Mouse (Mus musculus): ENCODE data around the gene Acads. TPM values are rescaled to one million over a fixed set of nuclear protein-coding genes. Genes with fewer than 3 reads are reported as not detected.
"Not testable (repeated sequence)": the region's sequence is repeated elsewhere in the genome, so short reads cannot be mapped to it uniquely, and the experiment has no call there.

Acads gene
- polyA plus RNA-seq, 1 experiment from 2014 or later, result 54.2 TPM

GRCm38 (mm10) chr5:115152132-115152956, 33.2 kb upstream of the Acads start:
- Histone ChIP-seq H3K9me3 (replicated peaks; ENCODE audit: control insufficient read depth, low read length) (no peaks in the 10 kb centered on the region), H3K27me3 (ENCODE audit: control insufficient read depth, insufficient read depth, low read depth, low read length) (no peaks in the 10 kb centered on the region), H3K27ac (ENCODE audit: low read length) (no peak overlapping the region), H3K9ac (ENCODE audit: low read depth, low read length) (no peak overlapping the region), H3K4me2 (ENCODE audit: low read depth, low read length) (no peak overlapping the region), H3K4me3 (ENCODE audit: low read depth, low read length) (no peak overlapping the region), H3K36me3 (ENCODE audit: control insufficient read depth, insufficient read depth) (peaks cover 29% of the 10 kb centered on the region), H3K4me1 (ENCODE audit: control insufficient read depth, low read depth, low read length) (peaks cover 37% of the 10 kb centered on the region)
- WGBS (ENCODE audit: insufficient replicate concordance), result 43% methylated on average over 8 of the region's 8 CpGs
- ATAC-seq (ENCODE audit: low read depth), result no peak

GRCm38 (mm10) chr5:115151457-115151856, 32.3 kb upstream of the Acads start:
- Histone ChIP-seq H3K4me1 (ENCODE audit: control insufficient read depth, low read depth, low read length) (peaks cover 32% of the 10 kb centered on the region), H3K27ac (ENCODE audit: low read length) (no peak overlapping the region), H3K27me3 (ENCODE audit: control insufficient read depth, insufficient read depth, low read depth, low read length) (no peaks in the 10 kb centered on the region), H3K9ac (ENCODE audit: low read depth, low read length) (no peak overlapping the region), H3K9me3 (replicated peaks; ENCODE audit: control insufficient read depth, low read length) (no peaks in the 10 kb centered on the region), H3K36me3 (ENCODE audit: control insufficient read depth, insufficient read depth) (peaks cover 32% of the 10 kb centered on the region), H3K4me2 (ENCODE audit: low read depth, low read length) (no peak overlapping the region), H3K4me3 (ENCODE audit: low read depth, low read length) (no peak overlapping the region)
- ATAC-seq (ENCODE audit: low read depth), result no peak
- WGBS (ENCODE audit: insufficient replicate concordance), result 79% methylated on average over 13 of the region's 13 CpGs

GRCm38 (mm10) chr5:115150991-115151390, 31.8 kb upstream of the Acads start:
- H3K27ac ChIP-seq (ENCODE audit: low read length), result no peak overlapping the region
- no peak overlapping the region for H3K9ac ChIP-seq (ENCODE audit: low read depth, low read length)
- H3K27me3 ChIP-seq (ENCODE audit: control insufficient read depth, insufficient read depth, low read depth, low read length), result no peaks in the 10 kb centered on the region
- H3K4me1 ChIP-seq (ENCODE audit: control insufficient read depth, low read depth, low read length), result peaks cover 27% of the 10 kb centered on the region
- no peak overlapping the region for H3K4me2 ChIP-seq (ENCODE audit: low read depth, low read length)
- H3K9me3 ChIP-seq (replicated peaks; ENCODE audit: control insufficient read depth, low read length), result no peaks in the 10 kb centered on the region
- 75% methylated on average over 5 of the region's 5 CpGs for whole genome bisulfite sequencing (ENCODE audit: insufficient replicate concordance)
- peaks cover 32% of the 10 kb centered on the region for H3K36me3 ChIP-seq (ENCODE audit: control insufficient read depth, insufficient read depth)
- H3K4me3 ChIP-seq (ENCODE audit: low read depth, low read length), result no peak overlapping the region
- no peak for ATAC-seq (ENCODE audit: low read depth)

DNA sequence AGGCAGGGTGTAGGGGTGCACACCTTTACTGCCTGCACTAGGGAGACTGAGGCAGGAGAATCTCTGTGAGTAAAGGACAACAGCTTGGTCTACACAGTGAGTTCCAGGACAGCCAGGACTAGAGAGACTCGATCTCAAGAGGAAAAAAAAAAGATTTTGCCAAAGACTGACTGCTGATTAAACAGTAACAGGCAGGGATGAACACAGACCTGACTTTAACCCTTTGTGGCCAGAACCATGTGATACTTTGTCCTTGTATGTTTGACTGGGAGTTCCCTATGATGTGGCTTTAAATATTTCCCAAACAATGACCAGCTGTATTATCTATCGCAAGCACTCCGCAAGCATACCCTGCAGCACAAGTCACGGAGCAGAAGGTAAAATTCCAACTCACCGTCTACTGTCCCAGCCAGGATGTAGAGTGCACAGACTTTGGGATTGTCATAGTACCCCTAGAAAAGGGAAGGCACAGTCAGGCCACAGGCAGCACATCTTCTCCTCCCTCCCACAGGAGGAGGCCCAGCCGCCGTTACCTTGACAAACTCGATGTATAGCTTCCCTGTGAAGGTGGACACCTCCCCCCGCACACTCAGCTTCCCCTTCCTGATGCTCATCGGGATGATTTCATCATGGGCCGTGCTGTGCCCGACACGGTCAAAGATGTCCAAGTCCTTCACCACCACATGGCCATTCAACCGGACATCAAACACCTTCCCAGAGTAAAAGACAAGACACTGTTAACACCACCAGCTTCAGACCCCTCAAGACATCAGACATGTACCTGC, 30.7 kb upstream of the Acads start:
- no peak overlapping the region for H3K4me3 ChIP-seq (ENCODE audit: low read depth, low read length)
- H3K4me1 ChIP-seq (ENCODE audit: control insufficient read depth, low read depth, low read length), result peaks cover 16% of the 10 kb centered on the region
- H3K4me2 ChIP-seq (ENCODE audit: low read depth, low read length), result no peak overlapping the region
- H3K27me3 ChIP-seq (ENCODE audit: control insufficient read depth, insufficient read depth, low read depth, low read length), result no peaks in the 10 kb centered on the region
- no peak overlapping the region for H3K27ac ChIP-seq (ENCODE audit: low read length)
- H3K9me3 ChIP-seq (replicated peaks; ENCODE audit: control insufficient read depth, low read length), result no peaks in the 10 kb centered on the region
- H3K36me3 ChIP-seq (ENCODE audit: control insufficient read depth, insufficient read depth), result peaks cover 35% of the 10 kb centered on the region
- no peak overlapping the region for H3K9ac ChIP-seq (ENCODE audit: low read depth, low read length)
- peak; percentile 31; the same call in 1 of the 2 replicates for ATAC-seq (ENCODE audit: low read depth)
- WGBS (ENCODE audit: insufficient replicate concordance), result 75% methylated on average over 14 of the region's 14 CpGs

DNA sequence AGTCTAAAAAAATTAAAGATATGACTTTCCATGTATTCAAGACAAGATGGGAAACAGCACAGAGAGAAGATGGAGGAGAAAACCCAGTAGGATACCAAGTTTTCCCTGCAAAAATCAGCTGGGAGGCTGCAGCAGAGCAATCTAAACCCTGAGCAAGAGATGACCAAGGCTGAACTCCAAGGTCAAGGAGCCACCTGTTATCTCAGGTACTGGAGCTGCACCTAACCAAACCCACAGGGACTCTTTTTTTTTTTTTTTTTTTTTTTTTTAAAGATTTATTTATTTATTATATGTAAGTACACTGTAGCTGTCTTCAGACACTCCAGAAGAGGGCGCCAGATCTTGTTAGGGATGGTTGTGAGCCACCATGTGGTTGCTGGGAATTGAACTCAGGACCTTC, 29.7 kb upstream of the Acads start:
- no CpG with 5 or more reads among the region's 1 CpGs for WGBS (ENCODE audit: insufficient replicate concordance)
- H3K4me2 ChIP-seq (ENCODE audit: low read depth, low read length); ATAC-seq (ENCODE audit: low read depth); H3K4me3 ChIP-seq (ENCODE audit: low read depth, low read length); H3K9ac ChIP-seq (ENCODE audit: low read depth, low read length); H3K9me3 ChIP-seq (replicated peaks; ENCODE audit: control insufficient read depth, low read length); H3K27me3 ChIP-seq (ENCODE audit: control insufficient read depth, insufficient read depth, low read depth, low read length); H3K27ac ChIP-seq (ENCODE audit: low read length): not testable (repeated sequence)
- Histone ChIP-seq H3K36me3 (ENCODE audit: control insufficient read depth, insufficient read depth) (peaks cover 35% of the 10 kb centered on the region), H3K4me1 (ENCODE audit: control insufficient read depth, low read depth, low read length) (peaks cover 11% of the 10 kb centered on the region)

- WGBS (ENCODE audit: insufficient replicate concordance), result 82% methylated on average over 8 of the region's 8 CpGs
- H3K36me3 ChIP-seq (ENCODE audit: control insufficient read depth, insufficient read depth), result peaks cover 35% of the 10 kb centered on the region
- no peak overlapping the region for H3K4me3 ChIP-seq (ENCODE audit: low read depth, low read length)
- no peak for ATAC-seq (ENCODE audit: low read depth)
- H3K27ac ChIP-seq (ENCODE audit: low read length), result no peak overlapping the region
- no peak overlapping the region for H3K4me2 ChIP-seq (ENCODE audit: low read depth, low read length)
- H3K27me3 ChIP-seq (ENCODE audit: control insufficient read depth, insufficient read depth, low read depth, low read length), result no peaks in the 10 kb centered on the region
- no peaks in the 10 kb centered on the region for H3K9me3 ChIP-seq (replicated peaks; ENCODE audit: control insufficient read depth, low read length)
- H3K9ac ChIP-seq (ENCODE audit: low read depth, low read length), result no peak overlapping the region
- H3K4me1 ChIP-seq (ENCODE audit: control insufficient read depth, low read depth, low read length), result peaks cover 9% of the 10 kb centered on the region
These were observed 29.2 kb upstream of the Acads start for GRCm38 (mm10) chr5:115148378-115148777.

DNA sequence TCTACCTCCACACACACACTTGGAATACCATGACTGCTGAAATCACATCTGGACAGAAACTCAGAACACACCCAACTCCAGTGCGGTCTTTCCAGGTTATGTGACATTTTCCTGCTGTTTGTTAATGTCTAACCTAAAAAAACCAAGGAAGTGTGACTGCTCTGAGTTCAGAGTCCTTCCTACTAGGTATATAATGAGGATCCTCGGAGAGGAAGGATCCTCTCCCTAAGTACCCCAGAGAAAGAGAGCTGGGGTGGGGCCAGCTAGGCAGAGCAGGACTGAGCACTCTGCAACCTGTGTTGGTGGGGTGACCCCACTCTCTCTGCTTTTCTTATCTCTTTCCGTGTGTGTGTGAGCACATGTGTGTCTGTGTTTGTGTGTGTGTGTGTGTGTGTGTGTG, 28.2 kb upstream of the Acads start:
- H3K9ac ChIP-seq (ENCODE audit: low read depth, low read length), result no peak overlapping the region
- no peak overlapping the region for H3K27ac ChIP-seq (ENCODE audit: low read length)
- H3K4me2 ChIP-seq (ENCODE audit: low read depth, low read length), result no peak overlapping the region
- H3K4me3 ChIP-seq (ENCODE audit: low read depth, low read length), result no peak overlapping the region
- H3K27me3 ChIP-seq (ENCODE audit: control insufficient read depth, insufficient read depth, low read depth, low read length), result no peaks in the 10 kb centered on the region
- WGBS (ENCODE audit: insufficient replicate concordance), result 60% methylated on average over 3 of the region's 3 CpGs
- H3K4me1 ChIP-seq (ENCODE audit: control insufficient read depth, low read depth, low read length), result no peaks in the 10 kb centered on the region; the same call in 1 of the 2 replicates
- H3K36me3 ChIP-seq (ENCODE audit: control insufficient read depth, insufficient read depth), result peaks cover 35% of the 10 kb centered on the region
- no peaks in the 10 kb centered on the region for H3K9me3 ChIP-seq (replicated peaks; ENCODE audit: control insufficient read depth, low read length)
- ATAC-seq (ENCODE audit: low read depth), result no peak

DNA sequence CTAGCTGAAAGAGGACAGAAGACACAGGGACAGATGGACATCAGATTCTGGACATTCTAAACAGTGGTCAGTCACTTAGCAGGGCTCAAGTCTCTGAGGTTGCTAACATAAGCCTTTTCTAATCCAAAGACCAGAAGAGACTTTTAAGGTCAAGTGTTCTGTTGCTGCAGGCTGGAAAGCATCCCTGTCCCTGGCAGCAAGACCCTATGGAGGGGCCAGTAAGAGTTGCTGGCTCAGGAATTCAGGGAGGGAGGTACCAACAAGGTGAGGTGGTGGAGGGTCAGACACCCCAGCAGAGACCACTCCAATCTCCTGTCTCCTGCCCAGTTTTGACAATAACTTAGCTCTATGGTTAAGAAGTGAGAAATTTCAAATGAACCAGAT, 27.6 kb upstream of the Acads start:
- Histone ChIP-seq H3K4me1 (ENCODE audit: control insufficient read depth, low read depth, low read length) (no peaks in the 10 kb centered on the region; the same call in 1 of the 2 replicates), H3K9me3 (replicated peaks; ENCODE audit: control insufficient read depth, low read length) (no peaks in the 10 kb centered on the region), H3K4me3 (ENCODE audit: low read depth, low read length) (no peak overlapping the region), H3K4me2 (ENCODE audit: low read depth, low read length) (no peak overlapping the region), H3K27me3 (ENCODE audit: control insufficient read depth, insufficient read depth, low read depth, low read length) (no peaks in the 10 kb centered on the region), H3K36me3 (ENCODE audit: control insufficient read depth, insufficient read depth) (peaks cover 35% of the 10 kb centered on the region), H3K27ac (ENCODE audit: low read length) (no peak overlapping the region), H3K9ac (ENCODE audit: low read depth, low read length) (no peak overlapping the region)
- ATAC-seq (ENCODE audit: low read depth), result no peak
